Mouse (Mus musculus): ENCODE measurements around the gene Rasgrp1.

DNA sequence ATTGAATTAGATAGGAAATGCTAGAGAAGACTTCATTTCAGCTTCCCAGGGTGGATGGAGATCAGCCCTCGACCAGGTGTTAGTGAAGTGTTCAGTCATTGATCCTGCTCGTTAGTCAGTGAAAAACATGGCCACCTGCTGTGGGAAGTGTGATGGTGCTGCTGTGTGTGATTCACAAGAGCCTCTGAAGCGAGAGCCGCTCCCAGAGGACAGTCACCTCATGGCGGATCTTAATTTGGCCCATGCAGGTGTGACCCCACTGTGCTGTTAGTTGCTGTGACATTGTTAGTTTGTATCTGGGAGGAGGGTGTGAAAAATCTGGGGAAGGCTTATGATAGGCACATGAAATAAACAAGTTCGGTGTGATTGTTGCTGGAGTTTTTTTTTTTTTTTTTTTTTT lies 7.3 kb upstream of the Rasgrp1 start:
- TF ChIP-seq POLR2A (IDR thresholded peaks at IDR 0.05; ENCODE audit: low read depth, low read length) (no peak), POLR2AphosphoS2 (IDR thresholded peaks at IDR 0.05; ENCODE audit: low read depth, low read length) (no peak), USF1 (IDR thresholded peaks at IDR 0.05; ENCODE audit: low read depth, low read length) (no peak), CTCF (conservative IDR thresholded peaks at IDR 0.05 in 1 of 2, IDR thresholded peaks at IDR 0.05 in 1 of 2; ENCODE audit: low read depth in 2 of 2, low read length in 2 of 2) (no peak), NELFE (IDR thresholded peaks at IDR 0.05; ENCODE audit: low read depth, low read length) (no peak), ZC3H11A (IDR thresholded peaks at IDR 0.05; ENCODE audit: low read depth, low read length) (no peak), CHD1 (IDR thresholded peaks at IDR 0.05; ENCODE audit: low read depth, low read length) (no peak), MAZ (IDR thresholded peaks at IDR 0.05; ENCODE audit: low read depth, low read length) (no peak), MYC (IDR thresholded peaks at IDR 0.05; ENCODE audit: low read depth, low read length) (no peak), TBP (conservative IDR thresholded peaks at IDR 0.05; ENCODE audit: low read depth, low read length) (no peak)
